Mouse (Mus musculus) hindbrain, embryonic 12.5 days (tissue): Measurements from ENCODE around the gene Fam168a. TPM values are rescaled to one million over a fixed set of nuclear protein-coding genes. Genes with fewer than 3 reads are reported as not detected.
"Not testable (repeated sequence)": the region's sequence is repeated elsewhere in the genome, so short reads cannot be mapped to it uniquely, and the experiment has no call there.

Experiments used
- ATAC-seq: fragments of 200-750 bp; cut with Nextera tagmentation; 2 replicates; pipeline ENCODE4 v1.8.0; 2017; ENCODE audit warnings: moderate TSS enrichment; ENCODE audit not compliant: low FRiP score
- H3K27ac ChIP-seq: fragments of 300-500 bp; sonication (generic); 2 replicates; pipeline ENCODE4 v1.5.1; 2016; ENCODE audit warnings: mild to moderate bottlenecking
- H3K27me3 ChIP-seq: fragments of 300-500 bp; sonication (generic); 2 replicates; pipeline ENCODE4 v1.6.1; 2016; ENCODE audit warnings: mild to moderate bottlenecking
- H3K36me3 ChIP-seq: fragments of 300-500 bp; sonication (generic); 2 replicates; pipeline ENCODE4 v1.6.1; 2016; ENCODE audit warnings: mild to moderate bottlenecking
- H3K4me1 ChIP-seq: fragments of 300-500 bp; sonication (generic); 2 replicates; pipeline ENCODE4 v1.6.1; 2016
- H3K4me2 ChIP-seq: fragments of 300-500 bp; sonication (generic); replicated peaks from 2 replicates; pipeline ENCODE4 v1.6.1; 2016; ENCODE audit warnings: mild to moderate bottlenecking
- H3K4me3 ChIP-seq: fragments of 300-500 bp; sonication (generic); 2 replicates; pipeline ENCODE4 v1.5.1; 2016; ENCODE audit warnings: mild to moderate bottlenecking
- H3K9ac ChIP-seq: fragments of 300-500 bp; sonication (generic); 2 replicates; pipeline ENCODE4 v1.6.1; 2016; ENCODE audit warnings: mild to moderate bottlenecking, moderate library complexity
- H3K9me3 ChIP-seq: fragments of 300-500 bp; sonication (generic); replicated peaks from 2 replicates; pipeline ENCODE4 v1.6.1; 2016; ENCODE audit warnings: mild to moderate bottlenecking
- WGBS: fragments of 180-500 bp; shearing (Covaris S2); methylation state at CpG from one replicate; pipeline ENCODE4 v1.1.7; 2016; 5-methylcytosine and 5-hydroxymethylcytosine counted together
- polyA plus RNA-seq: library from polyadenylated mRNA; unstranded; fragments of >200 nt; fragmentation: Nextera tagmentation; extraction: Ambion mirVana; gene quantifications from 2 replicates; pipeline ENCODE4 v1.2.1, GENCODE M21; 2016

Gene Fam168a
- polyA plus RNA-seq, 1 experiment from 2014 or later: 64.7 TPM

DNA sequence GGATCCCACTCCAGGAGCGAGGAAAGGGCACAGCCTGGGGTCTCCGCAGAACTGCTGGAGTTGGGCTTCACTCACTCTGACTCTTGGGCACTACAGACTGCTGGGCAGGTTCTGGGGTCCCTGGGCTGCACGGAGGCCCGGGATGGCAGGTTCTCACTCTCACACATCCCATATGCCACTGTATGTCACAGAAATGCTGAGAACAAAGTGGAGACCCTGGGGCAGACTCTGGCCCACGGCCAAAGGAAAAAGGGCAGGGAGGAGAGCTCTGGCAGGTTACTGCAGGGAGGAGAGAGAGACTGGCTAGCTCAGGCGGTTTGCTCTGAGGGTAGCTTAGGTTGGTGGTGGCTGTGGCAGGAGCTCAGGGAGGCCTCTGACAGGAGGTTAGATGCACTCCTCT is 15.8 kb downstream of the Fam168a start:
- 70% methylated on average over 6 of the region's 6 CpGs for WGBS
- 0 out of 2 replicates have a peak overlapping the region, but pooled peaks have one; percentile 18 for H3K9ac ChIP-seq
- no peak overlapping the region for H3K4me3 ChIP-seq
- no peak for ATAC-seq
- no peaks in the 10 kb centered on the region for H3K9me3 ChIP-seq
- peak overlapping the region; percentile 49; the same call in 1 of the 2 replicates for H3K27ac ChIP-seq
- H3K27me3 ChIP-seq: no peaks in the 10 kb centered on the region
- H3K4me2 ChIP-seq: no peak overlapping the region
- H3K4me1 ChIP-seq: peaks cover 21% of the 10 kb centered on the region
- H3K36me3 ChIP-seq: no peaks in the 10 kb centered on the region

DNA sequence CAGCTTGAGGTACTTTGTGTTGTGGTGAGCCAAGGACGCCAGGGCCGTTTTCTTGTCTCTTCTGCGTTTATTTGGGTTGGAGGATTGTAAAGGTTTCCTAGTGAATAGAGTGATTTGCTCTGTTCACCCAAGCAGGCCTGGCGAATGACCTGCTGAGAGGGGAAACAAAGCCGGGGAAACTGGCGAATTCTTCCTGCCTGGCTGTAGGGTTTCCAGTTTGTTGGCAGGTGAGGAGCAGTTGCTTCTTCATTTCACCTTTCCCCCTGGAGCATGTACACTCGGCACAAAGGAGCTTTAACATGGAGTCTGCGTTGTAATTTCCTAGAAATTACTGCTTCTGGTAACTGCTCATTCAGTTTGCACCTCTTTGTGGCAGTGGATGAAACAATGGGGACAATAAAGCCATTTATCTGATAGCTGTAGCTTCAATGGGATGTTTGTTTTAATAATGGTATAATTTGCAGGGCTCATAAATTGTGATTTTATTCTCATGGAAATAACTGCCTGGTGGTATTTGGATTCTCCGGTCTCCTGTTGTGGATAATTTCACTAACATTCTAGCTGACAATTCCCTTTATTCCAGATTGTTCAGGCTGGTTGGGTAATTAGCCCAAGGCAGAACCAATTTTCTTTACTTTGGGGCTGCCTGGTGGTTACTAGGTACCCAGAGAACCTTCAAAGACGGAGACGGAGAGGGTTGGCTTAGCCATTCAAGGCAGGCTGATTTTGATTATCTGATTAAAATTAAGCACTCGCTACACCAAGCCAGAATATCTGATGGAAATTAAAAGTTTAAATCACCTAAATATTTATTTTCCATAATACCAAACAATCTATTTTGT is 17.2 kb downstream of the Fam168a start:
- Histone ChIP-seq H3K9ac (peak overlapping the region; percentile 35; the same call in 1 of the 2 replicates), H3K4me1 (peaks cover 21% of the 10 kb centered on the region), H3K9me3 (no peaks in the 10 kb centered on the region), H3K27ac (peak overlapping the region; percentile 86), H3K36me3 (no peaks in the 10 kb centered on the region), H3K4me2 (peak overlapping the region; percentile 17; the same call in 1 of the 2 replicates), H3K27me3 (no peaks in the 10 kb centered on the region), H3K4me3 (no peak overlapping the region)
- WGBS: 19% methylated on average over 12 of the region's 12 CpGs
- ATAC-seq: no peak

DNA sequence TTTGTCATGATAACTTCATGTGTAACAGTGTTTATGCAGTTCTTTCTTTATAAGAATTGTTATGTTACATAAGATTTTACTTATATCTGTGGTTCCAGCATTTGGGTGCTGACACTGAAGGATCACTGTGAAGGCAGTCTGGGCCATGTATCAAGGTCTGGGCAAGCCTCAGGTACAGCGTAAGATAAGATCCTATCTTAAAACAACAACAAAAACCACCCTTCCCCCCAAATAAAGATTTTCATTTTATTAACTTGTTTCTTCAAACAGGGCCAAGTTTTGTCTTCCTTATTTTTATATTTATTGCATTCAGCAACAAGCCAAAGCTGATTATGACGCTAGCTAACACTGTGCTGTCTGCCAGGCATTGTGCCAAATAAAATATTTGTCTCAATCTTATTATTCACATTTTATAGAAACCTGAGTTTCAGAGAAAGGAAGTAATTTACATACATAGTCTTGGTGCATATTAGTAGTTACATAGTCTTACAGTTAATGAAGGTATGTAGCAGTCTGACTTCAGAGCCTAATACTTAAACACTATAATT is 21.2 kb downstream of the Fam168a start:
- Histone ChIP-seq H3K9ac (no peak overlapping the region), H3K4me1 (peaks cover 15% of the 10 kb centered on the region), H3K27ac (no peak overlapping the region), H3K36me3 (no peaks in the 10 kb centered on the region), H3K4me3 (no peak overlapping the region), H3K9me3 (no peaks in the 10 kb centered on the region), H3K4me2 (no peak overlapping the region), H3K27me3 (no peaks in the 10 kb centered on the region)
- WGBS: 92% methylated on average over 2 of the region's 2 CpGs
- ATAC-seq: no peak

DNA sequence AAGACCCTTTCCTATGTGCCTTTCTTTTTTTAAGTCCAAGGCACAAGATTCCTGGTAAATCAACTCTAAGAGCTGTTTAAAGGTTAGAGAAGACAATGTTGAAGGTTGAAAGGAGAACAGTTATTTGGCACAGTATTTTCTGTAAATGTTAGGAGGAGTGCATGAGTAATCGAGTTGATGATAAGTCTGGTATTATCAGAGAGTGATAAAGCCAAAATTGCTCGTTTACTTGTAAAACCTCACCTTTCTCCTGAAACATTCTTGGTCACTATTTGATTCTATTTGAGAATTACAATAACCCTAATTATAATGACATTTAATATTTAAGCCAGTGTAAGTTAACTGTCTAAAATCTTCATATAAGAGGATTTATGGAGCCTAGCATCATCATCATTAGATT is 23.3 kb downstream of the Fam168a start:
- H3K9ac ChIP-seq: no peak overlapping the region
- peaks cover 7% of the 10 kb centered on the region; the same call in 1 of the 2 replicates for H3K4me1 ChIP-seq
- no peak overlapping the region for H3K27ac ChIP-seq
- no peaks in the 10 kb centered on the region for H3K27me3 ChIP-seq
- H3K9me3 ChIP-seq: no peaks in the 10 kb centered on the region
- no peak overlapping the region for H3K4me2 ChIP-seq
- no peak overlapping the region for H3K4me3 ChIP-seq
- WGBS: 95% methylated on average over 2 of the region's 2 CpGs
- no peaks in the 10 kb centered on the region for H3K36me3 ChIP-seq
- ATAC-seq: no peak

DNA sequence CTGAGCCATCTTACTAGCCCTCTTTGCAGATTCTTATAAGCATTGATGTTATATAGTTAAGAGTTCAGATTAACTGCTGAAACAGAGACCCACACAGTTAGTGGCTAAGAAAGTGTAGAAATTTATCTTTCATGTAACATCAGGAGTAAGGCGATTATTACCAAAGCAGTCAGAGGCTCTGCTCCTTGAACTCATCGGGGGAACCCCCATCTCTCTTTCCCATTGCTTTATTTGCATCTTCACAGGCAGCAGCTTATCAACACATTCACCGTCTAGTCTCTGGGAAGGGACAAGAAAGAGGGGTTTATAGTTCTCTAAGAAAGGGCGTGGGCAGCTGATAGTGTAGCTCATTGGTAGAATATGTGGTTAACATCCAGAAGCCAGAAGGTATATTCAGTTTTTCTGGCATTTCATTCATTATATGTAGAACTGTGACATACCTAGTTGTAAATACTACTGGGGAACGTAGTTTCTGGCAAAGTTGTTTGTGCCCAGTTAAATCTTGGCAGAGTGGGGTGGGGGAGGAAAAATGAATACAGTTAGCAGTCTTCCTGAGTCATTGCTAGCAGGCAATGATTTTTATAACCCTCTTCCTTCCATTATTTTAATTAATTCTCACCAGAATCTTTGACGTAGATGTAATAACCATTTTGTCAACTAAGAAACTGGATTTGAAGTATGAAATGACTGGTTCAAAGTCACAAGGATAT is 26.1 kb downstream of the Fam168a start:
- no peaks in the 10 kb centered on the region for H3K27me3 ChIP-seq
- no peak overlapping the region for H3K9ac ChIP-seq
- H3K4me1 ChIP-seq: peaks cover 7% of the 10 kb centered on the region; the same call in 1 of the 2 replicates
- no peaks in the 10 kb centered on the region for H3K36me3 ChIP-seq
- no peaks in the 10 kb centered on the region for H3K9me3 ChIP-seq
- no peak overlapping the region for H3K4me3 ChIP-seq
- no peak overlapping the region for H3K27ac ChIP-seq
- no peak for ATAC-seq
- 68% methylated on average over 6 of the region's 6 CpGs for WGBS
- H3K4me2 ChIP-seq: no peak overlapping the region

DNA sequence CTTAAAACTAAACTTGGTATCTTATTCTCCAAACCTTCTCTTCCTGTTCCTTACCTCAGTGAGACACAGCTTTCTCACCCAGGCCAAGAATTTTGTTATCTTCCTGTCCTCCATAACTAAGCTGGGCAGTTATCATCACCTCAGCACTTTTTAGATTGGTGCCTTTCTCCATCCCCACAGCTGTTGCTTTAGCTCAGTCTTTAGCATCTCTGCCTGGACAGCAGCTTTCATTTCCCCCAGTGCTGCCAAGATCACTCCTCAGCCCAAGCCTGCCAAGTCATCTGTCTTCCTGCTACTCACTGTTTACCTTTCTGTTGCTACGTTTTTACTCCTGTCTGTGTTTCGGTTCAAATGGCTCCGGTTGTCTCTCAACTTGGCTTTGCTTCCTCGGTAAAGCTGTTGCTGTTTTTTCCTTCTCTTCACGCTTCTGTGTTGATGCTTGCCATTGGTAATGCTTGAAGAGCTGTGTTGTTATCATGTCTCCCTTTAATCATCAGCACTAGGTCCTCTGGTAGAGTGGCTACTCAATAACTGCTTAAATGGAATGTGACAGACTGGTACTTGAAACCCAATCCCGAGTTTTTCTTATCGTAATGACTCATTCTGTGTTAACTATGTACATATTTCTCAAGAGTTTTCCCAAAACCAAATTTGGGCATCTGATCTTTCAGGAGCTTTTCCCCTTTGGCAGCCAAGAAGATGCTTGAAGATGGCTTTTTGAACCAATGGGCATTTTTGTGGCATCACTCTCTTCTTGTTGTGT is 26.8 kb downstream of the Fam168a start:
- H3K4me2 ChIP-seq: no peak overlapping the region
- H3K27ac ChIP-seq: no peak overlapping the region
- no peaks in the 10 kb centered on the region for H3K27me3 ChIP-seq
- no peaks in the 10 kb centered on the region for H3K36me3 ChIP-seq
- H3K9ac ChIP-seq: no peak overlapping the region
- 64% methylated on average over 7 of the region's 7 CpGs for WGBS
- peaks cover 7% of the 10 kb centered on the region; the same call in 1 of the 2 replicates for H3K4me1 ChIP-seq
- no peak for ATAC-seq
- H3K9me3 ChIP-seq: no peaks in the 10 kb centered on the region
- H3K4me3 ChIP-seq: no peak overlapping the region

DNA sequence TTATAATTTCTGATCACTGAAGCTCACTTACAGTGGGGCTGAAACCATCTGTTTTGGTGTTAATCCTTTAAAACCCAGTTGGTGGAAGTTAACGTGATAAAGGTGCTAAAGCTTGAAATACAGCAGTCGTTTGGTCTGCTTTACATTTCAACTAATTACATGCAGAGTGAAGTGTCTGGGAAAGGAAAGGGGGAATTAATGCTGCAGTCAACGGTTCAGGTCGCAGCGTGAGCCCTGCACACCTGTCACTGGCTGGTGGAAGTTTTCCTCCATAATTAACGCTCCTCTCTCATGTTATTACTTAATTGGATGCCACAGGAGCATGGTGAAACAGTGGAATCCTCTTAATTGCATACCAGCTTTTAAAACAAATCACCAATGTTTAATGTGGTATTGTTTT is 27.8 kb downstream of the Fam168a start:
- no peak overlapping the region for H3K27ac ChIP-seq
- H3K36me3 ChIP-seq: no peaks in the 10 kb centered on the region
- H3K4me2 ChIP-seq: no peak overlapping the region
- H3K9ac ChIP-seq: no peak overlapping the region
- ATAC-seq: no peak
- 50% methylated on average over 6 of the region's 6 CpGs for WGBS
- H3K27me3 ChIP-seq: no peaks in the 10 kb centered on the region
- no peaks in the 10 kb centered on the region for H3K9me3 ChIP-seq
- H3K4me1 ChIP-seq: peaks cover 7% of the 10 kb centered on the region; the same call in 1 of the 2 replicates
- H3K4me3 ChIP-seq: no peak overlapping the region

DNA sequence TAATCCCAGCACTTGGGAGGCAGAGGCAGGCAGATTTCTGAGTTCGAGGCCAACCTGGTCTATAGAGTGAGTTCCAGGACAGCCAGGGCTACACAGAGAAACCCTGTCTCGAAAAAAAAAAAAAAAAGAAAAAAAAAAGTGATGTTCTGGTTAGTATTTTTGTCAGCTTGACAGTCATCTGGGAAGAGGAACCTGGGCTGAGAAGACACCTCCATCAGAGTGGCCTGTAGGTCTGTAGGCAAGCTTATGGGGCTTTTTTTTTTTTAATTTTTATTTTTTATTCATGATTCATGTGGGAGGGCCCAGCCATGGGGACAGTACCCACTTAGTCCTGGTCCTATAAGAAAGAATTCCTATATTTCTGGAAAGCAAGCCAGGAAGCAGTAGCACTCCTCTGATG is 28.5 kb downstream of the Fam168a start:
- not testable (repeated sequence) for H3K9me3 ChIP-seq, H3K36me3 ChIP-seq, H3K27ac ChIP-seq, ATAC-seq, H3K27me3 ChIP-seq, H3K4me2 ChIP-seq, H3K9ac ChIP-seq, H3K4me3 ChIP-seq, H3K4me1 ChIP-seq
- 80% methylated on average over 1 of the region's 2 CpGs for WGBS

DNA sequence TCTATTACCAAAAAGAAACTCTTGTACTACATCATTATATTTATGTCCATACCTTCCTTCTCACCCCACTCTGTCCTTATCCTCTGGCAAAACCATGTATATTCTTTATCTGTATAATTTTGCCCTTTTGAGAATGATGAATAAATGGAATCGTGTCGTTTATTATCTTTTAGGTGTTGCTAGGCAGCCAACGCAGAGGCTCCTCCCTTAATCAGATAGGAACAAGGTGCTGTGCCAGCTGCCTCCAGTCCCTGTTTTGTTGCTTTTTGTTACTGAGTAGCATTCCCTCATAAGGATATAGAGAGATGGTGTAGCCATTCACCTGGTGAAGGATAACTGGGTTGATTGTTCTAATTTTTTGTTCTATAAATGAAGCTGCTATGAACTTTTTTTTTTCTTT is 29.7 kb downstream of the Fam168a start:
- H3K36me3 ChIP-seq: no peaks in the 10 kb centered on the region
- no peaks in the 10 kb centered on the region for H3K9me3 ChIP-seq
- no peak overlapping the region for H3K4me3 ChIP-seq
- no peak overlapping the region for H3K9ac ChIP-seq
- no peak overlapping the region for H3K4me2 ChIP-seq
- WGBS: 90% methylated on average over 3 of the region's 3 CpGs
- peaks cover 4% of the 10 kb centered on the region; the same call in 1 of the 2 replicates for H3K4me1 ChIP-seq
- H3K27ac ChIP-seq: no peak overlapping the region
- no peak for ATAC-seq
- no peaks in the 10 kb centered on the region for H3K27me3 ChIP-seq

DNA sequence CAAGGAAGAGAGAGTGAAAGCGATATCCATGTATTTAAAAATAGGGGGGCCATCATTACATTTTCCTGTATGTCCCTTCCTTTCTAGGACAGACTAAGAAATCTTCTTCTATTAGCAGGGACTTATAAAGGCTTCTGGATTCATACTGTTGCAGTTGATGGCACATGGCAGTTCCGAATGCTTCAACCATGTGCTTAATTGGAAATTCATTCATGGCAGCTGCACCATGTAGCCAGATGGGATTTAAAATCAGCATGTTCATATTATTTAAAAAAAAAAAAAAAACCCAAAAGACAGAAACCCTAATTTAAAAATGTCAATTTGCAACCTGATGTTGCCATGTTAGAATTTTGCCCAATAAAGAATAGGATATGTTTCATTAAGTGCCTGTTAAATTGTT is 37.9 kb downstream of the Fam168a start:
- Histone ChIP-seq H3K4me3 (no peak overlapping the region), H3K27ac (no peak overlapping the region), H3K4me1 (0 out of 2 replicates have a peak, but pooled peaks cover 2% of the 10 kb centered on the region), H3K9ac (no peak overlapping the region), H3K4me2 (no peak overlapping the region), H3K9me3 (no peaks in the 10 kb centered on the region), H3K27me3 (no peaks in the 10 kb centered on the region), H3K36me3 (no peaks in the 10 kb centered on the region)
- 79% methylated on average over 2 of the region's 2 CpGs for WGBS
- no peak for ATAC-seq

DNA sequence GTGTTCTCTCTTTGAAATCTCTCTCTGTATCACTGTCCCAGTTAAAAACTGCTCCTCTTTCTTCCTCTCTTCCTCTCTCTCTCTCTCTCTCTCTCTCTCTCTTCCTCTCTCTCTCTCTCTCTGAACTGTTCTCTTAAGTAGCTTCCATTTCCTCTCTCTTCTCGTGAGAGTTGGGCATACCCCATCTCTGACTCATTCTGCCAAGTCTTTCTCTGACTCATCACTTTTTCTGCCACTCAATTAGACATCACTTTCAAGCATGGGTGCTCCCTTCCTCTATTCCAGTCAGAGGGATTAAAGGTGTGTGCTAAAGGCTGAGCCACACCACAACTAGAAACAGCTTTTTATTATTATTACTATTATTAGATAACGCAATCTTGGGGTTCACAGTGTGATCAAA is 43.7 kb downstream of the Fam168a start:
- no peak overlapping the region for H3K27ac ChIP-seq
- H3K36me3 ChIP-seq: no peaks in the 10 kb centered on the region
- no peak overlapping the region for H3K4me3 ChIP-seq
- WGBS: 83% methylated on average over 2 of the region's 2 CpGs
- no peaks in the 10 kb centered on the region for H3K4me1 ChIP-seq
- H3K4me2 ChIP-seq: no peak overlapping the region
- H3K9me3 ChIP-seq: no peaks in the 10 kb centered on the region
- no peak overlapping the region for H3K9ac ChIP-seq
- no peaks in the 10 kb centered on the region for H3K27me3 ChIP-seq
- ATAC-seq: no peak

DNA sequence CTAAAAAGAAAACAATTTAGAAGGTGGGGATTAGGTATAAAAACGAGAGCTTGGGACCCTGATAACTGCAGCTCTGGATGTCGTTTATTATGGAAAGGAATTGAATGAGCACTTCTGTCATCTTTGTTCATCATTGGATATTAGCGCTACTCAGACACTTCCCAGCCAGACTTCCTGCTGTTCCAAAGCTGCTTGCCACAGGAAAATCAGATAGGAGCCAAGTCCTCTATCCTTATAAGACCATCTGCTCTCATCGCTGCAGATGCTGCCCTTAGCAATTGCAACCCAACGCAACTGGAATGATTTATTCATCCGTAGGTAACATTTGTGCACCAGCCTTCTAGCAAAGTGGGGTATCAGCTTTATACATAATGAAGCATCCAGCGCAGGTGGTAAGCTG is 52.3 kb downstream of the Fam168a start:
- Histone ChIP-seq H3K9ac (no peak overlapping the region), H3K36me3 (peaks cover 3% of the 10 kb centered on the region; the same call in 1 of the 2 replicates), H3K4me2 (no peak overlapping the region), H3K27ac (no peak overlapping the region), H3K27me3 (no peaks in the 10 kb centered on the region), H3K4me3 (no peak overlapping the region), H3K4me1 (no peaks in the 10 kb centered on the region), H3K9me3 (0 out of 2 replicates have a peak, but pooled peaks cover 7% of the 10 kb centered on the region)
- WGBS: 86% methylated on average over 7 of the region's 7 CpGs
- no peak for ATAC-seq
